Mouse (Mus musculus) heart, embryonic 15.5 days (tissue): ENCODE data around the gene Rbms1. TPM values are rescaled to one million over a fixed set of nuclear protein-coding genes. Genes with fewer than 3 reads are reported as not detected.

Source experiments
- ATAC-seq: fragments of 200-750 bp; cut with Nextera tagmentation; replicated peaks from 2 replicates; pipeline ENCODE4 v1.8.0; 2017; ENCODE audit warnings: low read depth, moderate TSS enrichment; ENCODE audit not compliant: insufficient number of reproducible peaks, insufficient read depth, low FRiP score
- H3K27ac ChIP-seq: fragments of 300-500 bp; sonication (generic); 2 replicates; pipeline ENCODE4 v1.5.1; 2015; ENCODE audit warnings: mild to moderate bottlenecking, inconsistent platforms
- H3K27me3 ChIP-seq: fragments of 300-500 bp; sonication (generic); 2 replicates; pipeline ENCODE4 v1.6.1; 2015; ENCODE audit warnings: inconsistent platforms
- H3K36me3 ChIP-seq: fragments of 300-500 bp; sonication (generic); 2 replicates; pipeline ENCODE4 v1.6.1; 2015; ENCODE audit warnings: mild to moderate bottlenecking, inconsistent platforms
- H3K4me1 ChIP-seq: fragments of 300-500 bp; sonication (generic); replicated peaks from 2 replicates; pipeline ENCODE4 v1.6.1; 2015; ENCODE audit warnings: inconsistent platforms
- H3K4me2 ChIP-seq: fragments of 300-500 bp; sonication (generic); 2 replicates; pipeline ENCODE4 v1.6.1; 2015; ENCODE audit warnings: inconsistent platforms, mild to moderate bottlenecking, moderate library complexity
- H3K4me3 ChIP-seq: fragments of 300-500 bp; sonication (generic); 2 replicates; pipeline ENCODE4 v1.5.1; 2015; ENCODE audit warnings: mild to moderate bottlenecking, inconsistent platforms
- H3K9ac ChIP-seq: fragments of 300-500 bp; sonication (generic); 2 replicates; pipeline ENCODE4 v1.6.1; 2015; ENCODE audit warnings: mild to moderate bottlenecking, inconsistent platforms
- H3K9me3 ChIP-seq: fragments of 300-500 bp; sonication (generic); replicated peaks from 2 replicates; pipeline ENCODE4 v1.6.1; 2016; ENCODE audit warnings: inconsistent platforms
- WGBS: fragments of 180-500 bp; shearing (Covaris S2); methylation state at CpG from one replicate; pipeline ENCODE4 v1.1.7; 2015; ENCODE audit warnings: mixed read lengths; 5-methylcytosine and 5-hydroxymethylcytosine counted together
- polyA plus RNA-seq: library from polyadenylated mRNA; unstranded; fragments of >200 nt; fragmentation: Nextera tagmentation; extraction: Ambion mirVana; gene quantifications from 2 replicates; pipeline ENCODE4 v1.2.1, GENCODE M21; 2015

Rbms1 gene
- polyA plus RNA-seq, result 72.6 and 106 TPM in 2 replicates

- peak; percentile 73 for ATAC-seq
- Histone ChIP-seq H3K4me3 (peak within 1 kb of the TSS; percentile 93), H3K4me2 (peak within 1 kb of the TSS; percentile 70), H3K27ac (peak within 1 kb of the TSS; percentile 99), H3K27me3 (no peaks in the 10 kb centered on the region), H3K36me3 (no peaks in the 10 kb centered on the region), H3K9ac (peak within 1 kb of the TSS; percentile 94), H3K9me3 (no peaks in the 10 kb centered on the region), H3K4me1 (peaks cover 16% of the 10 kb centered on the region)
- WGBS, result under 1% methylated on average over 49 of the region's 51 CpGs
These were observed at the start of gene Rbms1 for GRCm38 (mm10) chr2:60962671-60963421. Rbms1 (minus strand) TSS chr2:60963192.

GRCm38 (mm10) chr2:61012249-61012828, 49.3 kb upstream of the Rbms1 start:
- Histone ChIP-seq H3K9ac (no peak overlapping the region), H3K36me3 (no peaks in the 10 kb centered on the region), H3K27me3 (no peaks in the 10 kb centered on the region), H3K9me3 (no peaks in the 10 kb centered on the region), H3K4me1 (no peaks in the 10 kb centered on the region), H3K27ac (no peak overlapping the region), H3K4me3 (no peak overlapping the region), H3K4me2 (no peak overlapping the region)
- WGBS, result 71% methylated on average over 3 of the region's 3 CpGs
- no peak for ATAC-seq

- H3K4me3 ChIP-seq, result no peak overlapping the region
- H3K36me3 ChIP-seq, result no peaks in the 10 kb centered on the region
- H3K9ac ChIP-seq, result no peak overlapping the region
- no peaks in the 10 kb centered on the region for H3K9me3 ChIP-seq
- no peaks in the 10 kb centered on the region for H3K27me3 ChIP-seq
- no peak overlapping the region for H3K27ac ChIP-seq
- 46% methylated on average over 5 of the region's 5 CpGs for WGBS
- no peak overlapping the region for H3K4me2 ChIP-seq
- H3K4me1 ChIP-seq, result peaks cover 2% of the 10 kb centered on the region; the same call in 1 of the 2 replicates
- no peak for ATAC-seq
These were observed 23.3 kb upstream of the Rbms1 start for GRCm38 (mm10) chr2:60986286-60986685.

- Histone ChIP-seq H3K9ac (no peak overlapping the region), H3K4me3 (no peak overlapping the region), H3K9me3 (no peaks in the 10 kb centered on the region), H3K27me3 (no peaks in the 10 kb centered on the region), H3K4me2 (peak overlapping the region; percentile 26; the same call in 1 of the 2 replicates), H3K36me3 (no peaks in the 10 kb centered on the region), H3K27ac (peak overlapping the region; percentile 88), H3K4me1 (peaks cover 22% of the 10 kb centered on the region)
- 7% methylated on average over 4 of the region's 4 CpGs for WGBS
- peak; percentile 99 for ATAC-seq
These were observed 15.7 kb upstream of the Rbms1 start for GRCm38 (mm10) chr2:60978538-60979313.

- no peak for ATAC-seq
- Histone ChIP-seq H3K4me2 (no peak overlapping the region), H3K9me3 (no peaks in the 10 kb centered on the region), H3K4me1 (no peaks in the 10 kb centered on the region), H3K27me3 (no peaks in the 10 kb centered on the region), H3K4me3 (no peak overlapping the region), H3K36me3 (no peaks in the 10 kb centered on the region), H3K9ac (no peak overlapping the region), H3K27ac (no peak overlapping the region)
- WGBS, result 62% methylated on average over 7 of the region's 7 CpGs
These were observed 9.3 kb upstream of the Rbms1 start for GRCm38 (mm10) chr2:60972189-60972814.

GRCm38 (mm10) chr2:60963616-60964015, 624 bp upstream of the Rbms1 start:
- Histone ChIP-seq H3K27me3 (no peaks in the 10 kb centered on the region), H3K4me2 (peak overlapping the region; percentile 70), H3K27ac (peak overlapping the region; percentile 99), H3K4me3 (peak overlapping the region; percentile 93), H3K4me1 (peaks cover 16% of the 10 kb centered on the region), H3K36me3 (no peaks in the 10 kb centered on the region), H3K9me3 (no peaks in the 10 kb centered on the region), H3K9ac (peak overlapping the region; percentile 94)
- ATAC-seq, result no peak
- WGBS, result 10% methylated on average over 5 of the region's 5 CpGs

- whole genome bisulfite sequencing, result under 1% methylated on average over 46 of the region's 64 CpGs
- no peaks in the 10 kb centered on the region for H3K27me3 ChIP-seq
- peaks cover 16% of the 10 kb centered on the region for H3K4me1 ChIP-seq
- peak overlapping the region; percentile 94 for H3K9ac ChIP-seq
- H3K4me3 ChIP-seq, result peak overlapping the region; percentile 93
- peak overlapping the region; percentile 70 for H3K4me2 ChIP-seq
- no peaks in the 10 kb centered on the region for H3K36me3 ChIP-seq
- peak; percentile 84 for ATAC-seq
- H3K9me3 ChIP-seq, result no peaks in the 10 kb centered on the region
- peak overlapping the region; percentile 99 for H3K27ac ChIP-seq
These were observed 856 bp downstream of the Rbms1 start for GRCm38 (mm10) chr2:60962001-60962670.

- Histone ChIP-seq H3K9me3 (no peaks in the 10 kb centered on the region), H3K27me3 (no peaks in the 10 kb centered on the region), H3K4me2 (peak overlapping the region; percentile 70), H3K9ac (peak overlapping the region; percentile 94; the same call in 1 of the 2 replicates), H3K4me1 (peaks cover 16% of the 10 kb centered on the region), H3K4me3 (peak overlapping the region; percentile 93), H3K36me3 (no peaks in the 10 kb centered on the region; the same call in 1 of the 2 replicates), H3K27ac (peak overlapping the region; percentile 99)
- WGBS, result 27% methylated on average over 5 of the region's 5 CpGs
- no peak for ATAC-seq
These were observed 1.7 kb downstream of the Rbms1 start for GRCm38 (mm10) chr2:60961281-60961680.

- no peak for ATAC-seq
- Histone ChIP-seq H3K9ac (no peak overlapping the region), H3K4me1 (peaks cover 8% of the 10 kb centered on the region), H3K27me3 (no peaks in the 10 kb centered on the region), H3K36me3 (peaks cover 3% of the 10 kb centered on the region; the same call in 1 of the 2 replicates), H3K27ac (no peak overlapping the region), H3K4me3 (no peak overlapping the region), H3K4me2 (no peak overlapping the region), H3K9me3 (no peaks in the 10 kb centered on the region)
- WGBS, result 40% methylated on average over 3 of the region's 3 CpGs
These were observed 14.8 kb downstream of the Rbms1 start for GRCm38 (mm10) chr2:60948241-60948640.

- Histone ChIP-seq H3K9ac (no peak overlapping the region), H3K27ac (no peak overlapping the region), H3K36me3 (peaks cover 3% of the 10 kb centered on the region; the same call in 1 of the 2 replicates), H3K4me1 (peaks cover 8% of the 10 kb centered on the region), H3K4me3 (no peak overlapping the region), H3K9me3 (no peaks in the 10 kb centered on the region), H3K27me3 (no peaks in the 10 kb centered on the region), H3K4me2 (no peak overlapping the region)
- 77% methylated on average over 4 of the region's 4 CpGs for WGBS
- no peak for ATAC-seq
These were observed 15.2 kb downstream of the Rbms1 start for GRCm38 (mm10) chr2:60947817-60948216.
